Mouse (Mus musculus) thymus, adult 2 months (tissue): Measurements from ENCODE around the gene Dgkg. TPM values are rescaled to one million over a fixed set of nuclear protein-coding genes. Genes with fewer than 3 reads are reported as not detected.

ENCODE experiments used
- DNase-seq: peaks from one replicate; pipeline ENCODE4 v3.0.0; 2021
- H3K27ac ChIP-seq: fragments of 200-500 bp; 2 replicates; pipeline ENCODE4 v1.5.1; 2012; ENCODE audit warnings: low read length, control low read depth; ENCODE audit not compliant: control insufficient read depth, insufficient read depth
- H3K27me3 ChIP-seq: fragments of 200-500 bp; 2 replicates; pipeline ENCODE4 v1.6.1; 2012; ENCODE audit warnings: mild to moderate bottlenecking, low read length, moderate library complexity, mixed read lengths; ENCODE audit not compliant: control insufficient read depth, insufficient read depth
- H3K36me3 ChIP-seq: fragments of 200-500 bp; 2 replicates; pipeline ENCODE4 v1.6.1; 2012; ENCODE audit warnings: mild to moderate bottlenecking, low read length, moderate library complexity; ENCODE audit not compliant: control insufficient read depth, insufficient read depth
- H3K4me1 ChIP-seq: fragments of 200-500 bp; replicated peaks from 2 replicates; pipeline ENCODE4 v1.6.1; 2012; ENCODE audit warnings: low read length; ENCODE audit not compliant: control insufficient read depth, insufficient read depth
- H3K4me3 ChIP-seq: fragments of 200-500 bp; 2 replicates; pipeline ENCODE4 v1.5.1; 2012; ENCODE audit warnings: mild to moderate bottlenecking, low read length, control low read depth, moderate library complexity; ENCODE audit not compliant: control insufficient read depth, insufficient read depth
- CTCF ChIP-seq: fragments of 200-500 bp; IDR thresholded peaks from 2 replicates; pipeline ENCODE4 v1.5.1; 2012; ENCODE audit warnings: mild to moderate bottlenecking, control low read depth, low read length, moderate library complexity, borderline replicate concordance; ENCODE audit not compliant: control insufficient read depth, poor library complexity, insufficient read depth; ENCODE audit errors: extremely low read depth
- POLR2A ChIP-seq: fragments of 200-500 bp; IDR thresholded peaks from 2 replicates; pipeline ENCODE4 v1.6.1; 2012; ENCODE audit warnings: mild to moderate bottlenecking, low read length, control low read depth, moderate library complexity; ENCODE audit not compliant: control insufficient read depth, poor library complexity, insufficient read depth; ENCODE audit errors: extremely low read depth
- WGBS: fragments of 180-500 bp; shearing (Covaris S2); methylation state at CpG from one replicate; pipeline ENCODE4 v1.1.7; 2018; 5-methylcytosine and 5-hydroxymethylcytosine counted together
- polyA plus RNA-seq: library from polyadenylated mRNA; depleted of rRNA; stranded (reverse); fragments of >200 nt; gene quantifications from 2 replicates; pipeline ENCODE4 v1.2.3, GENCODE M21; 2012

Dgkg gene
- polyA plus RNA-seq, 1 experiment: 8.1 TPM

- Histone ChIP-seq H3K4me1 (peaks cover 11% of the 10 kb centered on the region), H3K27ac (no peak overlapping the region), H3K36me3 (no peaks in the 10 kb centered on the region), H3K27me3 (no peaks in the 10 kb centered on the region), H3K4me3 (no peak overlapping the region)
- 39% methylated on average over 3 of the region's 3 CpGs for WGBS
- DNase-seq: no peak
- TF ChIP-seq POLR2A: no peak
- TF ChIP-seq CTCF: no peak
Observed at GRCm38 (mm10) chr16:22533087-22533486, 123.9 kb downstream of the Dgkg start.

GRCm38 (mm10) chr16:22531834-22532233 is 125.2 kb downstream of the Dgkg start:
- Histone ChIP-seq H3K4me1 (peaks cover 19% of the 10 kb centered on the region), H3K27ac (no peak overlapping the region), H3K4me3 (no peak overlapping the region), H3K27me3 (no peaks in the 10 kb centered on the region), H3K36me3 (no peaks in the 10 kb centered on the region)
- WGBS: 90% methylated on average over 6 of the region's 6 CpGs
- no peak for DNase-seq
- TF ChIP-seq CTCF: no peak
- TF ChIP-seq POLR2A: no peak

- Histone ChIP-seq H3K27ac (no peak overlapping the region), H3K36me3 (no peaks in the 10 kb centered on the region), H3K4me1 (peaks cover 23% of the 10 kb centered on the region), H3K27me3 (no peaks in the 10 kb centered on the region), H3K4me3 (no peak overlapping the region)
- no peak for DNase-seq
- 88% methylated on average over 9 of the region's 9 CpGs for WGBS
- TF ChIP-seq POLR2A (no peak), CTCF (no peak)
Observed at GRCm38 (mm10) chr16:22531041-22531440, 126.0 kb downstream of the Dgkg start.

GRCm38 (mm10) chr16:22527499-22527939 is 129.5 kb downstream of the Dgkg start:
- WGBS: 82% methylated on average over 5 of the region's 5 CpGs
- TF ChIP-seq POLR2A: no peak
- TF ChIP-seq CTCF: no peak
- Histone ChIP-seq H3K27ac (no peak overlapping the region), H3K27me3 (no peaks in the 10 kb centered on the region), H3K4me1 (peaks cover 29% of the 10 kb centered on the region), H3K36me3 (no peaks in the 10 kb centered on the region), H3K4me3 (no peak overlapping the region)
- DNase-seq: no peak

- H3K4me3 ChIP-seq: no peak overlapping the region
- TF ChIP-seq POLR2A (no peak), CTCF (no peak)
- WGBS: 7% methylated on average over 4 of the region's 4 CpGs
- no peak overlapping the region for H3K27ac ChIP-seq
- no peaks in the 10 kb centered on the region for H3K36me3 ChIP-seq
- H3K4me1 ChIP-seq: peaks cover 22% of the 10 kb centered on the region
- DNase-seq: no peak
- H3K27me3 ChIP-seq: no peaks in the 10 kb centered on the region
Observed at GRCm38 (mm10) chr16:22526386-22526785, 130.6 kb downstream of the Dgkg start.

- Histone ChIP-seq H3K27ac (no peak overlapping the region), H3K4me3 (no peak overlapping the region), H3K4me1 (peaks cover 18% of the 10 kb centered on the region), H3K36me3 (no peaks in the 10 kb centered on the region), H3K27me3 (no peaks in the 10 kb centered on the region)
- 14% methylated on average over 20 of the region's 20 CpGs for WGBS
- DNase-seq: no peak
- TF ChIP-seq CTCF (no peak), POLR2A (no peak)
Observed at GRCm38 (mm10) chr16:22517431-22518384, 139.3 kb downstream of the Dgkg start.

- WGBS: 77% methylated on average over 5 of the region's 5 CpGs
- no peaks in the 10 kb centered on the region for H3K36me3 ChIP-seq
- no peaks in the 10 kb centered on the region for H3K27me3 ChIP-seq
- DNase-seq: no peak
- no peak for TF ChIP-seq POLR2A
- TF ChIP-seq CTCF: no peak
- peaks cover 9% of the 10 kb centered on the region for H3K4me1 ChIP-seq
- no peak overlapping the region for H3K27ac ChIP-seq
- no peak overlapping the region for H3K4me3 ChIP-seq
Observed at GRCm38 (mm10) chr16:22515476-22515875, 141.5 kb downstream of the Dgkg start.
